Mouse (Mus musculus): ENCODE measurements around the gene Cyp4f17. TPM values are rescaled to one million over a fixed set of nuclear protein-coding genes. Genes with fewer than 3 reads are reported as not detected.

Gene Cyp4f17
- 2.2 and 3.5 TPM in 2 replicates for polyA plus RNA-seq (2012; ENCODE audit: insufficient read depth, insufficient read length, missing spikeins)

DNA sequence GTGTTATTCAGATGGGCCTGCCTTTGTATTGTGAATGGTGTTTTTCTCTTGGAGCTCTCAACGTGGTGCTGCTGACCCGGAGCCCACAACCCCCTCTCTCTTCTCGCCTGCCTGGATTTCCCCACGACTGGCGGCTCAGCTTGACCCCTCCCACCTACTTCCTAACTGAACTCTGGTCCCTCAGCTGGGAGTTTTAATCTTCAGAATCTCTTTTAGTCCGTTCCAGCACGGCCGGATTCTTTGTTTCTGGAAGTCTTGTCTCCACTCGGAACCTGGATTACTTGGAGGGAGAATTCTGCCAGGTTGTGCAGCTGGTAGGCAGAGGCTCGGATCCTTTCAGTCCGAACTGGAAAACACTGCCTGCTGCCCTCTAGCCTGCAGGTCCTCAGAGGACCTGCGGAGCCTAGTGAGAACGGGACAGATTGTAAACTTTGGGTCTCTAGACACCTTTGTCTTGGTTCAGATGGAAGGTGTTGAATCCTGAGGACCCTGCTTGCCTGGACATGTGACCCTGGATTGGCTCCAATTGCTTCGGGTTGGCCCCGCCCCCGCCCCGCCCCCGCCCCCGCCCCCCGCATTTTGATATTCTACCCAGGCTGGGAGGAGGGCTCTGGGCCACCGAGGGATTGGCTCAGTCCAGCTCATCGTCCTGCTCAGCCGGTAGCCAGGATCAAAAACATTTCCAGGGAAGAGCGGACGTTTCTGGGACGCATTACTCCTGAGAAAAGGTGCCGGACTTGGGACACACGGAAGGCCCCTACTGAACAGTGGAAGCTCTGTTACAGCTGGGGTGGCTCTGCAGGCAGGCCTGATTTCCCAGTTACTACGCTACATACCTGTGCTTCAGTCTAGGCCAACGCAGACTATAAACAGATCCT is at the start of gene Cyp4f17:
Gene Cyp4f17, plus strand, starts transcription at position 200 of the 878 bp plus-strand sequence.
- TF ChIP-seq POLR2A (IDR thresholded peaks at IDR 0.05; ENCODE audit: borderline replicate concordance, low read depth, low read length) (no peak), CTCF (IDR thresholded peaks at IDR 0.05; ENCODE audit: low read depth, low read length) (no peak)
- peak within 1 kb of the TSS; percentile 51 for H3K4me3 ChIP-seq (ENCODE audit: insufficient read depth, low read length)
- no peak within 1 kb of the TSS for H3K27ac ChIP-seq (ENCODE audit: insufficient read depth, low read depth, low read length)
- 0 out of 2 replicates have a peak, but pooled peaks cover 2% of the 10 kb centered on the region for H3K4me1 ChIP-seq (ENCODE audit: control insufficient read depth, insufficient read depth, low read length)

- Histone ChIP-seq H3K4me3 (ENCODE audit: insufficient read depth, low read length) (no peak overlapping the region), H3K4me1 (ENCODE audit: control insufficient read depth, insufficient read depth, low read length) (no peaks in the 10 kb centered on the region), H3K27ac (ENCODE audit: insufficient read depth, low read depth, low read length) (no peak overlapping the region)
- TF ChIP-seq CTCF (IDR thresholded peaks at IDR 0.05; ENCODE audit: low read depth, low read length) (no peak), POLR2A (IDR thresholded peaks at IDR 0.05; ENCODE audit: borderline replicate concordance, low read depth, low read length) (no peak)
These were observed 37.4 kb upstream of the Cyp4f17 start for GRCm38 (mm10) chr17:32468494-32468893.

GRCm38 (mm10) chr17:32470795-32471194 is 35.1 kb upstream of the Cyp4f17 start:
- no peaks in the 10 kb centered on the region for H3K4me1 ChIP-seq (ENCODE audit: control insufficient read depth, insufficient read depth, low read length)
- H3K4me3 ChIP-seq (ENCODE audit: insufficient read depth, low read length): no peak overlapping the region
- TF ChIP-seq POLR2A (IDR thresholded peaks at IDR 0.05; ENCODE audit: borderline replicate concordance, low read depth, low read length) (no peak), CTCF (IDR thresholded peaks at IDR 0.05; ENCODE audit: low read depth, low read length) (no peak)
- no peak overlapping the region for H3K27ac ChIP-seq (ENCODE audit: insufficient read depth, low read depth, low read length)

GRCm38 (mm10) chr17:32472176-32472575 is 33.7 kb upstream of the Cyp4f17 start:
- Histone ChIP-seq H3K4me1 (ENCODE audit: control insufficient read depth, insufficient read depth, low read length) (no peaks in the 10 kb centered on the region), H3K4me3 (ENCODE audit: insufficient read depth, low read length) (no peak overlapping the region), H3K27ac (ENCODE audit: insufficient read depth, low read depth, low read length) (no peak overlapping the region)
- TF ChIP-seq POLR2A (IDR thresholded peaks at IDR 0.05; ENCODE audit: borderline replicate concordance, low read depth, low read length): no peak
- no peak for TF ChIP-seq CTCF (IDR thresholded peaks at IDR 0.05; ENCODE audit: low read depth, low read length)

- no peak overlapping the region for H3K4me3 ChIP-seq (ENCODE audit: insufficient read depth, low read length)
- no peaks in the 10 kb centered on the region for H3K4me1 ChIP-seq (ENCODE audit: control insufficient read depth, insufficient read depth, low read length)
- TF ChIP-seq CTCF (IDR thresholded peaks at IDR 0.05; ENCODE audit: low read depth, low read length) (no peak), POLR2A (IDR thresholded peaks at IDR 0.05; ENCODE audit: borderline replicate concordance, low read depth, low read length) (no peak)
- no peak overlapping the region for H3K27ac ChIP-seq (ENCODE audit: insufficient read depth, low read depth, low read length)
These were observed 30.8 kb upstream of the Cyp4f17 start for GRCm38 (mm10) chr17:32474954-32475560.

GRCm38 (mm10) chr17:32477204-32477603 is 28.6 kb upstream of the Cyp4f17 start:
- Histone ChIP-seq H3K4me3 (ENCODE audit: insufficient read depth, low read length) (no peak overlapping the region), H3K4me1 (ENCODE audit: control insufficient read depth, insufficient read depth, low read length) (no peaks in the 10 kb centered on the region), H3K27ac (ENCODE audit: insufficient read depth, low read depth, low read length) (no peak overlapping the region)
- TF ChIP-seq CTCF (IDR thresholded peaks at IDR 0.05; ENCODE audit: low read depth, low read length) (no peak), POLR2A (IDR thresholded peaks at IDR 0.05; ENCODE audit: borderline replicate concordance, low read depth, low read length) (no peak)

DNA sequence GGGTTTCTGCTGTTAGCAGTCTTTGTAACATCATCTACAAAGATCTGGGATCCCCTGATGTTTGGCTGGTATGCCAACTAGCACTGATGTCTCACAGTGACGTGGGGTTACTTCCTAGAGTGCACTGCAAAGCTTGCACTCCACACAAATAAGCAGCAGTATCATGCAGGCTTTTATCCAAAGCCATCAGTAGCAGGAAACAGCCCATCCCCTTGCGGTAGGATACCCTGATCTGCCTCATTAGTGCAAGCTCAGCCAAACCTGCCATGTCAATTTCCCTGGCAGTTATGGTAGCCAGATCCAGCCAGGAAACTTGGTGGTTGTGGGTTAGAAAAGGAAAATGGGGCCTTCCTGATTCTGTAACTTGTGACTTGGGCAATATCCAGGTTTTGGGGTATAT is 27.1 kb upstream of the Cyp4f17 start:
- no peak overlapping the region for H3K4me3 ChIP-seq (ENCODE audit: insufficient read depth, low read length)
- TF ChIP-seq POLR2A (IDR thresholded peaks at IDR 0.05; ENCODE audit: borderline replicate concordance, low read depth, low read length) (no peak), CTCF (IDR thresholded peaks at IDR 0.05; ENCODE audit: low read depth, low read length) (no peak)

GRCm38 (mm10) chr17:32479554-32480506 is 26.0 kb upstream of the Cyp4f17 start:
- Histone ChIP-seq H3K4me3 (ENCODE audit: insufficient read depth, low read length) (no peak overlapping the region), H3K4me1 (ENCODE audit: control insufficient read depth, insufficient read depth, low read length) (no peaks in the 10 kb centered on the region), H3K27ac (ENCODE audit: insufficient read depth, low read depth, low read length) (no peak overlapping the region)
- TF ChIP-seq POLR2A (IDR thresholded peaks at IDR 0.05; ENCODE audit: borderline replicate concordance, low read depth, low read length): no peak
- no peak; the same call in 1 of the 2 replicates for TF ChIP-seq CTCF (IDR thresholded peaks at IDR 0.05; ENCODE audit: low read depth, low read length)

More for the DNA sequence above, 27.1 kb upstream of the Cyp4f17 start:
- H3K4me1 ChIP-seq (ENCODE audit: control insufficient read depth, insufficient read depth, low read length): no peaks in the 10 kb centered on the region
- no peak overlapping the region for H3K27ac ChIP-seq (ENCODE audit: insufficient read depth, low read depth, low read length)

DNA sequence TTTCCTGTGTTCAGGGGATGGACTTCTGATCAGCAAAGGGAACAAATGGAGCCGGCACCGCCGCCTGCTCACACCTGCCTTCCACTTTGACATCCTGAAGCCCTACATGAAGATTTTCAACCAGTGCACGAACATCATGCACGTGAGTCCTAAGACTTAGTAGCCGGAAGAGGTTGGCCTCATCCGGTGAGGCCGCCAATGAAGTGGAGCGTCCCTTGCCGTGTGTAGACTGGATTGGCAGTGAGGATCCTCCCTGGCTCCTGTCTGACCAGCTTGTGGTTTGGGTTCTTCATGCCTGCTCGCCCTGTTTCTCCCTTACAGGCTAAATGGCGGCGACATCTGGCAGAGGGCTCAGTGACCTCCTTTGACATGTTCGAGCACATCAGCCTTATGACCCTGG is 24.1 kb upstream of the Cyp4f17 start:
- TF ChIP-seq POLR2A (IDR thresholded peaks at IDR 0.05; ENCODE audit: borderline replicate concordance, low read depth, low read length) (no peak), CTCF (IDR thresholded peaks at IDR 0.05; ENCODE audit: low read depth, low read length) (no peak)
- no peak overlapping the region for H3K4me3 ChIP-seq (ENCODE audit: insufficient read depth, low read length)
- no peak overlapping the region for H3K27ac ChIP-seq (ENCODE audit: insufficient read depth, low read depth, low read length)
- peaks cover 2% of the 10 kb centered on the region; the same call in 1 of the 2 replicates for H3K4me1 ChIP-seq (ENCODE audit: control insufficient read depth, insufficient read depth, low read length)

Measured in bone marrow macrophage, adult 2 months (primary cell).